Mouse (Mus musculus): ENCODE data around the gene Ap1s3.

Ap1s3 gene

GRCm38 (mm10) chr1:79671543-79672337 lies at the start of gene Ap1s3:
Gene Ap1s3, minus strand, starts transcription at chr1:79671972.
- DNase-seq, result peak; percentile 58 to 60

DNA sequence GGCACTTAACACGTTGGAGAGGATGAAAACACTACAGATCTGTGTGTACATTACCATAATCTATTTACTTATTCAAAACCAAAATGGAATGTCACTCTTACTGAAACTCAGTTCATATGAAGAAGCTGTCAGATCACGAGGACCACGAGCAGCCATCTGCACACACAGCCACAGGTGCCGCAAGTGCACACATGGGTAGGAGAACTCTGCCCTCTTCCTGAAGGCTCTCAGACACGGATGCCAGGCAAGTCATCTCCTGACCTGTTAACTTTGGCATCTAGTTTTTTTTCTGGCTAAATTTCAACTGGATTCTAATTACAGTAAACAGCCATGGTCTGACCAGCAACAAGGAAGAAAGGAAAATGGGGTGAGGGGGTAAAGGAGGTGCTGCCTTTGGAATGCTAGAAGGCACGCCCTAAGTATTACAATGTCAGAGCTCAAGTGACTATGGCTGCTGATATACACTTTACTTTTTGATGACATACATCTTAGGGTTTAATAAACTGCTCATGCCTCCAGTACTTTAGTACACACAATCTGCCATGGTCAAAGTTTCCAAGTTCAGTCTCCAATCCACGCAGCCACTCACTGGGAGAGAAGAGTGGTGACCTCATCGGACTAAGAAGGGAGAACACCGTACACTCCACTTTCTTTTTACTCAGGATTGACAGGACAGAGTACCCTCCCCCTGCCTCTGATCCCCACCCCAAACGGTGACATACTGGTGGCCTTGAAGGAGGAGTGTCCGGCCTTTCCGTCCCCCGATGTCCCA lies 42.6 kb upstream of the Ap1s3 start:
- DNase-seq, result no peak

GRCm38 (mm10) chr1:79713081-79713480 lies 41.3 kb upstream of the Ap1s3 start:
- DNase-seq, result no peak

DNA sequence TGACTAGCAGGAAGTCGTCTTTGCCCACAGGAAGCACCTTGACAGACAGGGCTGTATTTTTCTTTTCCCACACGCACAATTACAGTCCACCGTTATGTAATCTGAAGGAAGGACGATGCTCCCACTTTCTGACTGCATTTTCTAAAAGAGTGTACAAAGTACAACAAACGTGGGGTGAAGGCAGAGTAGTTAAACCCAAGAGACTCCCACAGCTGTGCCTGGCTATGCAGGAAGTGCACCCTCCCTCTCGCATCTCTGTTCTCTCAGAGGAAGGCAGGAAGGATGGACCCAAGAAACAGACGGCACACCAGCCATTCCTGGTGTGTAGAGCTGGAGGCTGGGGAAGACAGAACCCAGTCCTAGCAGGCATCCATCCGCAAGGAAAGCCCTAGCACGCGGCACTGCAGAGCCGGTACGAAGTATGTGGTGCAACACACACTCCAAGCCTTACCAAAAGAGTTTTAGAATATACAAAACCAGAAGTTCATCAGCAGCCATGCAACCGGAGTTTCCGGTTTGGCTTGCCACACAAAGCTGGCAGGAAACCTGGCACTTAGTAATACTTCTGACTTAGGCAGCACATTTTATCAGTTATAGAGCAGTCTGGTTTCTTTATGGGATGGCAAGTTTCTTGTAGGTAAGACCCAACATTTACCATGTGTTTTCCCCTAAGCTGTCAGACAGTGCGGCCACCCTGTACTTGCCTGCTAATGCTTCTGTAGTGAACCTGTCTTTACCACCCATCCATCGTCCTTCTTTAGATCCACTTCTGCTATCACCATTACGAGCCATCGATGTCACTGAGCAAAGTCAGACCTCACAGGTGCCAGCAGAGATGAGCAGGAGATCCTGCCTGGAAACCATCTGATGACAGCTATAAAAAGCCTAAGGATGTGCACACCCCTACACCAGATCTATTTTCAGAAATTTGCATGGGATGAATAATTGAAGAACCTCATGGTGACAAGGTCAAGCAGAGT lies 39.7 kb upstream of the Ap1s3 start:
- no peak for DNase-seq

GRCm38 (mm10) chr1:79710678-79711077 lies 38.9 kb upstream of the Ap1s3 start:
- DNase-seq, result no peak

DNA sequence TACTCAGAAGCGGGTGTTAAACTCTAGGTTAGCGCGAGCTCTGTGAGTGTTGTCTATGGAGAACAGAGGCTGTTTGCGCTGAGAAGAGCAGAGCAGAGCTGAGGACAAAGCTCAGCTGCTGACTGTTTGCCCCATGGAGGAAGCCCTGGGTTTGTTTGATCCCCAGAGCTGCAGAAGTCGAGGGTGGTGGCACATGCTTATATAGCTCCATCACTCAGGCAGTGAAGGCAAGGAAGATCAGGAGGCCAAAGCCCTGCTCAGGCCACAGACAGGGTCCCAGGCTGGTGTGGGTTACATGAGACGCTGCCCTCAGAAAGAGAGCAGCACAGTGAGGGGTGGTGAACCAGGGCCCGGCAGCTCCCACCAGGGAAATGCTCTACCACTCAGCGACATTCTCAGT lies 38.4 kb upstream of the Ap1s3 start:
- no peak for DNase-seq

DNA sequence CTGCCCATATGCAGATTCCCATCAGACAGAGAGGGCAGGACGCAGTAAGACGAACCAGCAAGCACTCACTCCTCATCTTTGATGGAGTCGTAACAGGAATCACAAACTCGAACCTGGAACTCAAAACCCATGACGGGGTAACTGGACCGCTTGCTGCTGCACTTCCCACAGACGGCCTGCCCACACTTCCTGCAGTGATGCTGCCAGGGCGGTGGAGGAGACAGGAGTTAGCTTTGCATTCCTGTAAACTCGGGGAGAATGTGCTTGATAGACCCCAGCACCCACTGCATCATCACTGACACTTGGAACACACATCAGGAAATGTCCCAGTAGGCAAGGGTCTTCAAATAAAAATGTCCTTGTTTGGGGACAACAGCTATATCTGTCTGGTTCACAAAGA lies 35.6 kb upstream of the Ap1s3 start:
- no peak for DNase-seq

- DNase-seq, result no peak
These were observed 34.9 kb upstream of the Ap1s3 start for GRCm38 (mm10) chr1:79706707-79707106.

DNA sequence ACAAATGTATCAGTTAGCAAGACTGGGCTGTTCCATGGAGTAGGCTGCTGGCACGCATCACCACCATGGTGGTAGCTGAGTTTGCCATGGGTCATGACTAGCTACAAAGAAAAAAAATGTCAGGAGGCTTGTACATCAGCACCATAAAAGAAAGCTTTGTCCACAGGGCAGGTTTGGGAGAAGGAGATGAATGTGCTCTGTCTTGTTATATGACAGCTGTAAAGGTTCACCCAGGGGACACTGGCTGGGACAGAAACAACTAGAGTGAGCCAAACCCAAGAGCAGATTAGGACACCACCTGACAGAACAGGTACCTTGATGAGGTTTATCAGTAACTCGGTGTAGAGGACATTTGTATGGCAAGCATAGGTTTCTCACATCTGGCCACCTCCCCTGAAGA lies 32.9 kb upstream of the Ap1s3 start:
- DNase-seq, result no peak

DNA sequence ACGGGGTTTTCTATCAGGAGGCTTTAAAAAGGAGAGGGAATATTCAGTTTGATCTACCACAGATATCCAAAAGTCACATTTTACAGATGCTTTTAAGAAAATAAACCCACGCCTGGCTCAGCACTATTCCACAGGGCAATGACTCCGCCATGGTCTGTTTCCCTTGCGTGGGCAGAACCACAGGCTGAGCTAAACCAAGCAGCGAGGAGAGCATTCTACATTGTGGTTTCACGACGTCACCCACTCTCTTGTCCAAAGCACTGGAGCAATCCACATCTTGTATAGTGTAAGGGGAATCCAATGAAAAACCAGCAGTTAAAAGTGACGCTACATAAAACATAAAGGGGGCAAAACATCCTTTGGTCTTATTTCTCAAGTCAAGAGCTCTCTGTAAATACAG lies 31.7 kb upstream of the Ap1s3 start:
- no peak for DNase-seq

- DNase-seq, result no peak
These were observed 26.7 kb upstream of the Ap1s3 start for GRCm38 (mm10) chr1:79698506-79698905.

DNA sequence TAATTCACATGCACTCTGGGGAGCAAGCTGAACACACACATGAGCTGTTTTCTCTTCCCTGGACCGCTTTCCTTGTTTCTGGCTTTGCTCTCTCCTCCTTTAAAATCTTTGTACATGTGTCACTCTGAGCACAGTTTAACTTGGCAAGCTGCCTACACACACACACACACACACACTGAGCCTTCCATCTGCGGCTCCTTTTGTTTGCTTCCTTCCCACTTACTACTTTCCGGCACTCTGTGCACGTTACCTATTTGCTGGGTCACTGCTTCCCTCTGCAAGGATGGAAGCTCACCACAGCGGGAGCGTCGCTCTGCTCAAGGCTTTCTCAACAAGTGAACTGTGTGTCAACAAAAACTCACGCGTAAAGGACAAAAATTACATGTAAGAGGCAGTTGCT lies 25.6 kb upstream of the Ap1s3 start:
- DNase-seq, result peak; percentile 10 to 15

DNA sequence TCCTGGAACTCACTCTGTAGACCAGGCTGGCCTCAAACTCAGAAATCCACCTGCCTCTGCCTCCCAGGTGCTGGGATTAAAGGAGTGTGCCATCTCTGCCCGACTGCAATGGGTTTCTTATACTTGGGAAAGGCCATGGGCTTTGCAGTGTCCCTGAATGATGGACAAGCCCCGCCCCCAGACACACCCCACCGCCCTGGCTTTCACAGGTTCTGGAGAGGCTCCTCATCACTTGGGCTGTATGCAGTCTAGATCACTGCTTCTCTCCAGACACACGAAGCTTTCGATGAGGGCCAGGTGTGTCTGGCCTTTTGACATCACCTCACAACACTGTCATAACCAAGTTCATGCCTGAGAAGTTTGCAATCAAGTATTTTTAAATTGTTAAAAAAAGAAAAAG lies 25.2 kb upstream of the Ap1s3 start:
- DNase-seq, result no peak

DNA sequence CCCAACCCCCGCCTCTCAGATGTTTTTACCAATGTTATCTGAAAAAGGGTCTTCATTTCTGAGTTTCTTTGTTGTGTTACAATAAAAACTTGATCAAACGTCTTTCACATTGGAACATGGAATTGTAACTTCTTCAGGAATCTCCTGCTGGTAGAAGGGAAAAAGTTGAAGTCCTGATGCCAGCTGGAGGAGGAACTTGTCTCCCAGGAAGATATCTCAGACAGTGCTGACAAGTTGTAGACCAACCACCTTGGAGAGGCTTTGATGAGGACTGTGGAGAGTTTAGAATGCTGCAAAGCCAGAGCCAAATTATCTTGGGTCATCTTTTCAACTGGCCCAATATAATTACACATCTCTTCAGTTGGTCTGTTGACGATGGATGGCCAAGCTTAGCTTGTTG lies 20.7 kb upstream of the Ap1s3 start:
- no peak for DNase-seq

- no peak for DNase-seq
These were observed 15.5 kb upstream of the Ap1s3 start for GRCm38 (mm10) chr1:79687254-79687653.

DNA sequence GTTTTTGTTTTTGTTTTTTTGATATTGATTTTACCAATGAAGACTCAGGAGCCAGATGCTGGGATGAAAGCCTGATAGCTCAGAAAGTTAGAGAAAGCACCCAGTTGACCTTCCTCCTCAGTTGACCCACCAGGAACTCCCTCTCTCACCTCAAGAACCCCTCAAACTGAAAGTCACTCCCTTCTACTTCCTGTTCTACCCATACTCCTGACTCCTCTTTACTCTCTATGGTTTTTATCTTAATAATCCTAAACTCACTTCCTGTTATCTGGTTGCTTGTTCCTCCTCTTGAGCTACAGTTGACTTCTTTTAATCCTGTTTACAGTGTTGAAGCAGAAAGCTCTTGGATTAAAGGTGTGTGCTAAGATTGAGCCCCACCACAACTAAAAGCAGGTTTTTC lies 12.3 kb upstream of the Ap1s3 start:
- no peak for DNase-seq

- no peak for DNase-seq
These were observed 11.2 kb upstream of the Ap1s3 start for GRCm38 (mm10) chr1:79682936-79683335.

GRCm38 (mm10) chr1:79680777-79681176 lies 9.0 kb upstream of the Ap1s3 start:
- no peak for DNase-seq

DNA sequence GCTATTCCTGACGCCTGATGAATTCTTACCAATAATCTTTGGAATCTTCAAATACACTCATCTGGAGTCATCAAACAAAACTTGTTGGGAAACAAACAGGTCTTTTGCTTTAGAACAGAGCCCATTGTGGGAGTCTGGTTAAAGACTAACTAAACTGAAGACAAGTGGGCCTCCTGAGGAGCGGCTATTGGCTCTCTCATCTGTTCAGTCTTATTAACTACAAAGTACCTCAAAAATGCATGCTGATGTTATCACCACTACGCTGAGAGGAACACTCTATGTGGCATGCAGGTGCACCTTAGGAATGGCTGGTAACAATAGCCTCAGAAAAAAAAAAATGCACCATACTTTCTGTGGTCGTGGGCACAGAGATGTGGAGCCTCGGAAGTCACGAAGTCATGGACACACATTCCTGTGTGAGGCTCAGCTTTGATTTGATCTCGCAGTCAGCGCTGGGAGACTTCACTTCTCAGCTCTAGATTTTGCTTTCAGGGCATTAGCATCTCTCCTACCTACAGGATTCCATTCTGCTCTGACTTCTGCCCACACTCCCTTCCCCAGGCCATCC lies 6.4 kb upstream of the Ap1s3 start:
- DNase-seq, result no peak

DNA sequence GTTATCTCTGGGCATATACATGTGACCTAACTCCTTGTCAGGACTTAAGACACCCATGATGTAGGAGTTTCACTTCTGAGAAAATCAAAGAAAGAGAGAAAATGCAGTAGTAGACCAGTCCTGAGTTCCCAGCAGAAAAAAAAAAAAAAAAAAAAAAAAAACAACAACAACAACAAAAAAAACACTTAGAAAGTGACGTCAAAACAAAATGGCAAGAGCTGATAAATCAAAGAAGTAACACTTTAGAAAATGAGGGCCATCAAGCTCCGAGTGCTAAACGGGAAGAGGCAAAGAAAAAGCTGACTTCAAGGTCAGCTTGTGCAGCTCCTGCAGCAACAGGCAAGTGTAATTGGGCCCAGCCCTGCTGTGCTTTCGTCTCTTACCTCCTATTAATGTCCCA lies 3.9 kb upstream of the Ap1s3 start:
- DNase-seq, result no peak

- DNase-seq, result no peak
These were observed 603 bp downstream of the Ap1s3 start for GRCm38 (mm10) chr1:79671196-79671542.

GRCm38 (mm10) chr1:79669419-79669974 lies 2.3 kb downstream of the Ap1s3 start:
- no peak for DNase-seq

DNA sequence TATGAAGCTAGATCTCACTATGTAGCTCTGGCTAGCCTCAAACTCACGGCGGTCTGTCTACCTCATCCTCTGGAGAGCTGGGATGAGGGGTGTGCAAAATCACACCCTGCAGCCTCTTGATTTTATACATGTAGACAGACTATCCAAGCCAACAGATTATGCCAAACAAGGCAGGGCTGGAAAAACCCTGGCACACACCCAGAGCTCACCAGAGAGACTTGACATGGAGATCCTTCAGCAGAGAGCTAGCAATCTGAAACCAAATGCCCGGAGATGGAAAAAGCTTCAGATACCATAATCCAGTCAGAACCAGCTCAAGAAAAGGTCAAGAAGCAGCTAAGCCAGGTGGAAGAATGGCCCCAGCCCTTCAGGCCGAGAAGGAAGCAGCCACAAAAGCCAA lies 6.9 kb downstream of the Ap1s3 start:
- peak; percentile 30 to 31 for DNase-seq
